Mouse (Mus musculus) left cerebral cortex, postnatal 14 days (tissue): ENCODE results near the gene Ylpm1. TPM values are rescaled to one million over a fixed set of nuclear protein-coding genes. Genes with fewer than 3 reads are reported as not detected.

Source experiments
- DNase-seq, 2 experiments: peaks; one replicate each; pipeline ENCODE4 v3.0.0; 2021 to 2022; ENCODE audit warnings: low spot score in 2 of 2, mixed read lengths in 1 of 2
- intact Hi-C: fragments of 180-260 bp; cut with DNase I; formaldehyde crosslinking; loops from one replicate; pipeline ENCODE4 v1.15.1; 2025
- total RNA-seq, 2 experiments: library from RNA; stranded (reverse); gene quantifications; 2 replicates each; pipeline ENCODE4 v1.2.3; 2021

Gene Ylpm1
- total RNA-seq, 2 experiments from 2014 or later: 116 to 118 TPM

GRCm38 (mm10) chr12:84999053-84999452 lies 2.9 kb downstream of the Ylpm1 start:
- intact Hi-C loops: no loop called here
- DNase-seq: no peak

DNA sequence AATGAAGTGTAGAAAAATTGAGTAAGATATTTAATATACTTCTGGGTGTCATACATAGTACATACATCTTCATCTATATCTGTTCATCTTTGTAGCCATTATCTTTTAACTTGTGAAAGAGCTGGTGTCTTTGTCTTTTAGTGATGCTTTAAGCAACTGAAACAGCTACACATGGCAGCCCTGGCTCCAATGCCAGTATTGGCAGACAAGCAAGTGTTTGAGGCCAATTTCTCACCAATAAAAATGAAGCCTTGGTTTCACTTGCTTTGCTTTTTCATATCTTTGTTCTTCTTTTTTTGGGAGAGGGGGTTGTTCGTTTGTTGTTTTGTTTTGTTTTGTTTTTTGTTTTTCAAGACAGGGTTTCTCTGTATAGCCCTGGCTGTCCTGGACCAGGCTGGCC lies 10.1 kb downstream of the Ylpm1 start:
- intact Hi-C loops: no loop called here
- no peak for DNase-seq

DNA sequence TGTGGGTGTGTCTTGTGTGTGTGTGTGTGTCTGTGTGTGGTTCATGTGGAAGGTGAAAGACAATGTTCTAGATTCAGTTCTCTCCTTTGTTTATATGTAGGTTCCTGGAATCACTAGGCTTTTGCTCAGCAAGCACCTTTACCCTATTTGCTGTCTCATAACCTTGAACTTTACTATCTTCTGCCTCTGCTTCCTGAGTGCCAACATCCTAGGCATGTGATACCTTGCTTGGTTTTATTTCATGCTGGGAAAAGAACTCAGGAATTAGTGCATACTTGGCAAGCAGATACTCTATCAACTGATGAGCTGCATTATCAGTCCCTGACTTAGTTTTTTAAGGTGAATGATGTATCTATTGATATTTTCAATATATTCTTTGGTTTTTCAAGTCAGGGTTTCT lies 10.9 kb downstream of the Ylpm1 start:
- intact Hi-C loops: no loop called here
- no peak for DNase-seq

DNA sequence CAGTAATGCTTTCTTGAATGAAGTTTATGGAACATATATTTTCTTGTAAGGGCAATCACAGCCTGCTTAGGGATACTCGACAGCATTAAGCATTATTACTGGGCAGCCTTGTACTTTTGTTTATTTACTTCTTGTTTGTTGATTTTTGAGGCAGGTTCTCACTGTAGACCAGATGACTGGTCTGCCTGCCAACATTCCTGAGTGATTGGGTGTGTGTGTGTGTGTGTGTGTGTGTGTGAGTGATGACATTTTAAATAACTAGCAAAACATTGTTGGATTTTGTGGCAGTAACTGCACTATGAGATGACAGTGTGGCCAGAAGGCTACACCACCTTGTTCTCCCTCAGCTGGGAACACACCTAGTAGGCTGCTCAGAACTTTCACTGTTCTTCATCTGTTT lies 13.7 kb downstream of the Ylpm1 start:
- intact Hi-C loops: no loop called here
- no peak for DNase-seq

GRCm38 (mm10) chr12:85010541-85010940 lies 14.4 kb downstream of the Ylpm1 start:
- DNase-seq: no peak
- intact Hi-C loops: no loop called here

GRCm38 (mm10) chr12:85012185-85012584 lies 16.1 kb downstream of the Ylpm1 start:
- no peak for DNase-seq
- intact Hi-C loops: no loop called here

DNA sequence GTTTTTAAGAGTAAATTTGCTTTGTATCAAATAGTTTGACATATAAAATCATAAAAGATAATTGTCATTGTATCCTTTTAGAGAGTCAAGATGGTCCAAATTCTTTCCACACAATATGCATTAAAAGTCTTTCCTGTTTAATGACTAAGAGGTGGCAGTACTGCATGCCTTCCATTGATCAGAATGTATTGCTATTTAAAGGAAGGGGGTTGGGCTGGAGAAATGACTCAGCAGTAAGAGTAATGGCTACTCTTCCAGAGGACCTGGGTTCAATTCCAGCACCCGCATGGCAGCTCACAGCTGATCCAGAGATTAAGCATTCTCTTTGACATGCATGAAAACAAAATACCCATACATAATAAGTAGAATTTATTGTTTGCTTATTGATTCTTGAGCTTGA lies 25.9 kb downstream of the Ylpm1 start:
- DNase-seq: no peak
- intact Hi-C loops: no loop called here

DNA sequence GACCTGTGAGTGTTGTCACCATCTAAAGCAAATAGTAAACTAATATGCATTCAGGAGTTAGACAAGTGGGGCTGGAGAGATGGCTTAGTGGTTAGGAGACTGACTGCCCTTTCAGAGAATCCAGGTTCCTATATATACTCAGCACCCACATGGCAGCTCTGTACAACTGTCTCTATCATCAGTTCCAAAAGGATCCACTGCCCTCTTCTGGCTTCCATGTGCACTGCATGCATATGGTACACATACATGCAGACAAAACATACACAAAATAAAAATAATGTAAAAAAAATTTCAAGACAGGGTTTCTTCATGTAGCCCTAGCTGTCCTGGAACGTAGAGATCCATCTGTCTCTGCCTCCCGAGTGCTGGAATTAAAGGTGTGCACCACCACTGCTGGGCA lies 36.6 kb downstream of the Ylpm1 start:
- intact Hi-C loops: loop anchor here (10.0 kb wide), 1 partner anchor 158 kb away; the partner anchor contains the start of gene Ltbp2
- peak in 1 of 2 experiments; percentile 59 for DNase-seq

DNA sequence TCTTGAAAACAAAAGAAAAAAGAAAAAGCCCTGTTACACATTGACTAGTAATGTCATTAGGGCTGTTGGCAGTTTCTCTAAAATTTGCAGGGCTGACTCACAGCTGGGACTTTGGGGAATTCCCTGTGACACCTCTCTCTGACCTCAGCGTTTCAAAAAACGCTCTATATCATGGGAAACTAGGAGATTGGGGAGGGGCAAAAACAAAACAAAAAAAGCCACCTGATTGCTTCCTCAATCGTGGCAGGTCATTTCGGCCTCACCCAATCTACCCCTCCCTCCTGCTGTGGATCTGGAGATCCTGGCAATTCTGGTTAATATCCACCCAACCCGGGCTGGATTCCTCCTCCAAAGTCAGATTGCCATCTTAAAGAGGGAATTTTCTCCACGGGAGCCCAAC lies 55.1 kb downstream of the Ylpm1 start:
- intact Hi-C loops: no loop called here
- no peak for DNase-seq

DNA sequence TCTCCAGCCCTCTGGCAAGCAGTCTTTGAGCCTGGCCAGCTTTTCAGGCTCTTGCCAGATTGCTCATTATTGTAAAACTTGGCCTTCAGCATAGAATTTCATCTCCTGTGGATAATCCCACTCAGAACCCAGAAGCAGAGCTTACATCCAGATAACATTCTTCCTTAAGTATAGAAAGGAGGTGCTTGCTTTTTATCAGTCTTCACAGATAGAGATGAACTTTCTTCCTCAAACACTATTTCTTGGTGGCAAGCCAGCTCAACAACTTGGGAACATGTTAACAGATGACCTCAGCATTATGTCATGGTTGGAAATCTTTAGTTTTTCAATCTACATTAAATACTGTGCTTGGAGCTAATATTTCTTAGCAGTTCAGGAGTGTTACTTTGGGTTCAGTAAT lies 74.9 kb downstream of the Ylpm1 start:
- intact Hi-C loops: no loop called here
- DNase-seq: no peak

- DNase-seq: peak in 1 of 2 experiments; percentile 67
- intact Hi-C loops: no loop called here
Observed at GRCm38 (mm10) chr12:85077100-85077499, 81.0 kb downstream of the Ylpm1 start.

DNA sequence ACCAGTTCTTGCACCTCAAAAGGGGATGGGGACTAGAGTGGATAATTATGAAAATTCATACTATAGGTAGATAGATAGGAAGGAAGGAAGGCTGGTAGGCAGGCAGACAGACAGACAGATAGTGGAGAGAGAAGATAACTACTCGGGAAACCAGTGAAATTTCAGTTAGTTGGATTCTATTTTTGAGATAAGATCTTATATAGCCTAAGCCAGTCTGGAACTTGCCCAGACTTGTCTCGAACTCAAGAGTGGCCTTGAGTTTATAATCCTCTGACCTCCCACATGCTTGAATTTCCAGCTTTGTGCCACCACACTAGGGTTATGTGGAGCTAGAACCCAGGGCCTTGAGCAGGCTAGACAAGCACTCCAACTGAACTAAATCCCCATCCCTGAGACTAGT lies 88.1 kb downstream of the Ylpm1 start:
- intact Hi-C loops: no loop called here
- no peak for DNase-seq

DNA sequence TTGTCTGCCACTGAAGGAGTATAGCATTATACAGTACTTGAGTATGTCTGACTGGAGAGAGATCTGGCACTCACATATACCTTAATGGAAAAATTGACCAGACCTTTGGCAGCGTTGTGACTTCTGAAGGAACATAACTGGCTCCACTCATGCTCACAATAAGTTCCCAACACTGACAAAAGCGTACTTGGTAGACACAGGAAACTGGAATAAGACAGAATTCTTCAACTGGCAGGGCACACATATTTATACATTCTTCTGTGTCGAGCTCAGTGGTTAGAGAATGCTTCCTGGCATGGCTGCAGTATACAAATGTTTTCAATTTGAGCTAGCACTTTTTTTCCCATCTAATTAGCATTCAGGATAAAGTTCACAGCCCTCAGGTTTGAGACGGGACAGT lies 88.8 kb downstream of the Ylpm1 start:
- no peak for DNase-seq
- intact Hi-C loops: no loop called here

- intact Hi-C loops: no loop called here
- no peak for DNase-seq
Observed at GRCm38 (mm10) chr12:85087845-85088244, 91.7 kb downstream of the Ylpm1 start.

GRCm38 (mm10) chr12:85091190-85091589 lies 95.1 kb downstream of the Ylpm1 start:
- intact Hi-C loops: no loop called here
- no peak for DNase-seq

GRCm38 (mm10) chr12:85092214-85092613 lies 96.1 kb downstream of the Ylpm1 start:
- DNase-seq: peak; percentile 66 to 72
- intact Hi-C loops: no loop called here

GRCm38 (mm10) chr12:85094010-85094409 lies 97.9 kb downstream of the Ylpm1 start:
- intact Hi-C loops: no loop called here
- DNase-seq: peak; percentile 57

DNA sequence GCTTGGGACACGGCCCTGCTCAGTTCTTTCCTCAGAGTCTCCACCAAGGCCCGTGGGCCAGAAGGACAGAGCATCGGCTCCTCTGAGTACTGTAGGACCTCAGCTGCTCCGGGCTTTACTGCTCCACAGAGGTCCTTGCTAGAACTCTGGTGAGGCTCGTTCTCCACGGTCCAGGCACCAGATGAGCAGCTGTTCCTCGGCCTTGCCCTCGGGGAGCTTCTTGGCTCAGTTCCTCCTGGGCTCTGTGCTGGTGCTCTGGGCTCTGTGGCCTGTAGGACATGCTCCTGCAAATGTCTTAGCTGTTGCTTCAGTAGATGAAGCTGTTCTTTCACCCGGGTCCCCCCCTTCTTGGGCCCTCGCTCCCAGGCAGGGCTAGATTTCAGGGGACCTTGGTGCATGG lies 98.6 kb downstream of the Ylpm1 start:
- DNase-seq: no peak
- intact Hi-C loops: no loop called here

- DNase-seq: no peak
Observed at GRCm38 (mm10) chr12:85095146-85095545, 99.0 kb downstream of the Ylpm1 start.

GRCm38 (mm10) chr12:85095859-85096258 lies 99.7 kb downstream of the Ylpm1 start:
- DNase-seq: no peak
- intact Hi-C loops: no loop called here

More at GRCm38 (mm10) chr12:85095146-85095545, 99.0 kb downstream of the Ylpm1 start:
- intact Hi-C loops: no loop called here

- DNase-seq: no peak
- intact Hi-C loops: no loop called here
Observed at GRCm38 (mm10) chr12:85101001-85101400, 104.9 kb downstream of the Ylpm1 start.

- intact Hi-C loops: no loop called here
- no peak for DNase-seq
Observed at GRCm38 (mm10) chr12:85101521-85102106, 105.5 kb downstream of the Ylpm1 start.
